Mouse (Mus musculus) liver, postnatal 0 days (tissue): Measurements from ENCODE around the gene Cenpp. TPM values are rescaled to one million over a fixed set of nuclear protein-coding genes. Genes with fewer than 3 reads are reported as not detected.

ENCODE experiments used
- ATAC-seq: fragments of 200-750 bp; cut with Nextera tagmentation; 2 replicates; pipeline ENCODE4 v1.8.0; 2017; ENCODE audit warnings: mild to moderate bottlenecking, moderate library complexity
- DNase-seq: peaks from one replicate; pipeline ENCODE4 v3.0.0-alpha.2; 2016
- H3K27ac ChIP-seq: fragments of 300-500 bp; sonication (generic); 2 replicates; pipeline ENCODE4 v1.5.1; 2014; ENCODE audit warnings: antibody characterized with exemption, moderate library complexity, mild to moderate bottlenecking, low read depth
- H3K27me3 ChIP-seq: fragments of 300-500 bp; sonication (generic); 2 replicates; pipeline ENCODE4 v1.6.1; 2014; ENCODE audit warnings: low read length, control low read depth, mixed read lengths; ENCODE audit not compliant: insufficient read depth
- H3K36me3 ChIP-seq: fragments of 300-500 bp; sonication (generic); replicated peaks from 2 replicates; pipeline ENCODE4 v1.6.1; 2014; ENCODE audit warnings: mild to moderate bottlenecking, control low read depth, low read length, moderate library complexity, mixed read lengths; ENCODE audit not compliant: insufficient read depth
- H3K4me1 ChIP-seq: fragments of 300-500 bp; sonication (generic); 2 replicates; pipeline ENCODE4 v1.6.1; 2014; ENCODE audit warnings: antibody characterized with exemption, mild to moderate bottlenecking, control low read depth; ENCODE audit not compliant: insufficient read depth
- H3K4me2 ChIP-seq: fragments of 300-500 bp; sonication (generic); 2 replicates; pipeline ENCODE4 v1.6.1; 2014; ENCODE audit warnings: low read depth, mild to moderate bottlenecking, low read length, moderate library complexity, mixed read lengths
- H3K4me3 ChIP-seq: fragments of 300-500 bp; sonication (generic); 2 replicates; pipeline ENCODE4 v1.5.1; 2014; ENCODE audit warnings: low read depth, low read length
- H3K9ac ChIP-seq: fragments of 300-500 bp; sonication (generic); replicated peaks from 2 replicates; pipeline ENCODE4 v1.6.1; 2014; ENCODE audit warnings: mild to moderate bottlenecking, moderate library complexity
- H3K9me3 ChIP-seq: fragments of 300-500 bp; sonication (generic); 2 replicates; pipeline ENCODE4 v1.6.1; 2016; ENCODE audit warnings: mild to moderate bottlenecking, control low read depth, low read length, mixed read lengths
- CTCF ChIP-seq: sonication (generic); IDR thresholded peaks from 2 replicates; pipeline ENCODE4 v1.5.1; 2016; ENCODE audit warnings: antibody characterized with exemption, low read depth
- EP300 ChIP-seq: IDR thresholded peaks from 2 replicates; pipeline ENCODE4 v1.6.1; 2016; ENCODE audit warnings: antibody characterized with exemption, low read depth, mild to moderate bottlenecking
- WGBS: fragments of 180-500 bp; shearing (Covaris S2); extraction: QIAGEN DNeasy Blood & Tissue Kit; methylation state at CpG from one replicate; pipeline ENCODE4 v1.1.7; 2014; ENCODE audit not compliant: insufficient replicate concordance; 5-methylcytosine and 5-hydroxymethylcytosine counted together
- polyA plus RNA-seq: library from polyadenylated mRNA; unstranded; fragments of >200 nt; fragmentation: Nextera tagmentation; extraction: Ambion mirVana; gene quantifications from 2 replicates; pipeline ENCODE4 v1.2.1, GENCODE M21; 2015

Cenpp gene
- polyA plus RNA-seq, 1 experiment from 2014 or later: 13.7 TPM

- H3K9me3 ChIP-seq: no peaks in the 10 kb centered on the region
- H3K27ac ChIP-seq: no peak overlapping the region
- ATAC-seq: no peak
- TF ChIP-seq EP300 (no peak), CTCF (no peak)
- H3K4me3 ChIP-seq: no peak overlapping the region
- no peaks in the 10 kb centered on the region for H3K4me1 ChIP-seq
- no peaks in the 10 kb centered on the region for H3K36me3 ChIP-seq
- DNase-seq: no peak
- WGBS: 69% methylated on average over 3 of the region's 3 CpGs
- no peak overlapping the region for H3K4me2 ChIP-seq
- H3K27me3 ChIP-seq: no peaks in the 10 kb centered on the region
- no peak overlapping the region for H3K9ac ChIP-seq
These were observed 106.9 kb downstream of the Cenpp start for GRCm38 (mm10) chr13:49545646-49546045.

GRCm38 (mm10) chr13:49544279-49544678 is 108.3 kb downstream of the Cenpp start, which contains the start of gene Aspn:
Gene Aspn (plus strand): TSS chr13:49544443.
- H3K4me1 ChIP-seq: no peaks in the 10 kb centered on the region
- H3K27ac ChIP-seq: no peak within 1 kb of the TSS
- no peaks in the 10 kb centered on the region for H3K27me3 ChIP-seq
- no peak for TF ChIP-seq EP300
- TF ChIP-seq CTCF: no peak
- no peak within 1 kb of the TSS for H3K4me3 ChIP-seq
- H3K9ac ChIP-seq: no peak within 1 kb of the TSS
- no peak within 1 kb of the TSS for H3K4me2 ChIP-seq
- 80% methylated on average over 3 of the region's 3 CpGs for whole genome bisulfite sequencing
- H3K9me3 ChIP-seq: no peaks in the 10 kb centered on the region
- no peaks in the 10 kb centered on the region for H3K36me3 ChIP-seq
- ATAC-seq (no peak), DNase-seq (no peak)

GRCm38 (mm10) chr13:49538693-49539092 is 113.9 kb downstream of the Cenpp start:
- Histone ChIP-seq H3K4me1 (no peaks in the 10 kb centered on the region), H3K9ac (no peak overlapping the region), H3K9me3 (no peaks in the 10 kb centered on the region), H3K4me3 (no peak overlapping the region), H3K4me2 (no peak overlapping the region), H3K36me3 (no peaks in the 10 kb centered on the region), H3K27me3 (no peaks in the 10 kb centered on the region), H3K27ac (no peak overlapping the region)
- WGBS: 80% methylated on average over 1 of the region's 1 CpGs
- ATAC-seq (no peak), DNase-seq (no peak)
- TF ChIP-seq EP300: no peak
- TF ChIP-seq CTCF: no peak

- no peaks in the 10 kb centered on the region for H3K4me1 ChIP-seq
- TF ChIP-seq CTCF (no peak), EP300 (no peak)
- H3K27me3 ChIP-seq: no peaks in the 10 kb centered on the region
- no peak overlapping the region for H3K27ac ChIP-seq
- DNase-seq (no peak), ATAC-seq (no peak)
- 94% methylated on average over 1 of the region's 1 CpGs for WGBS
- H3K9ac ChIP-seq: no peak overlapping the region
- no peaks in the 10 kb centered on the region for H3K9me3 ChIP-seq
- H3K4me3 ChIP-seq: no peak overlapping the region
- no peaks in the 10 kb centered on the region for H3K36me3 ChIP-seq
- H3K4me2 ChIP-seq: no peak overlapping the region
These were observed 115.6 kb downstream of the Cenpp start for GRCm38 (mm10) chr13:49536946-49537345.

- H3K36me3 ChIP-seq: no peaks in the 10 kb centered on the region
- no peak overlapping the region for H3K4me2 ChIP-seq
- no peak overlapping the region for H3K27ac ChIP-seq
- no peak for ATAC-seq
- H3K9me3 ChIP-seq: no peaks in the 10 kb centered on the region
- H3K4me1 ChIP-seq: no peaks in the 10 kb centered on the region
- WGBS: 91% methylated on average over 4 of the region's 4 CpGs
- DNase-seq: no peak
- no peak overlapping the region for H3K9ac ChIP-seq
- no peaks in the 10 kb centered on the region for H3K27me3 ChIP-seq
- no peak overlapping the region for H3K4me3 ChIP-seq
- TF ChIP-seq CTCF: no peak
- TF ChIP-seq EP300: no peak
These were observed 121.9 kb downstream of the Cenpp start for GRCm38 (mm10) chr13:49530636-49531035.

GRCm38 (mm10) chr13:49526235-49526634 is 126.3 kb downstream of the Cenpp start:
- no peak overlapping the region for H3K27ac ChIP-seq
- DNase-seq (no peak), ATAC-seq (no peak)
- H3K9ac ChIP-seq: no peak overlapping the region
- H3K4me3 ChIP-seq: no peak overlapping the region
- H3K4me2 ChIP-seq: no peak overlapping the region
- TF ChIP-seq EP300 (no peak), CTCF (no peak)
- no peaks in the 10 kb centered on the region for H3K9me3 ChIP-seq
- H3K4me1 ChIP-seq: no peaks in the 10 kb centered on the region
- no peaks in the 10 kb centered on the region for H3K36me3 ChIP-seq
- H3K27me3 ChIP-seq: no peaks in the 10 kb centered on the region
- WGBS: 79% methylated on average over 2 of the region's 2 CpGs

- Histone ChIP-seq H3K4me2 (no peak overlapping the region), H3K27me3 (no peaks in the 10 kb centered on the region), H3K36me3 (no peaks in the 10 kb centered on the region), H3K9me3 (no peaks in the 10 kb centered on the region), H3K9ac (no peak overlapping the region), H3K27ac (no peak overlapping the region), H3K4me3 (no peak overlapping the region), H3K4me1 (no peaks in the 10 kb centered on the region)
- no peak for DNase-seq
- no peak for ATAC-seq
- WGBS: 42% methylated on average over 2 of the region's 2 CpGs
- TF ChIP-seq EP300: no peak
These were observed 133.8 kb downstream of the Cenpp start for GRCm38 (mm10) chr13:49518761-49519160.
